Mouse (Mus musculus) CH12.LX (cell line): ENCODE results near the gene Exoc3l4. TPM values are rescaled to one million over a fixed set of nuclear protein-coding genes. Genes with fewer than 3 reads are reported as not detected.

ENCODE experiments used
- DNase-seq: peaks from one replicate; pipeline ENCODE4 v3.0.0-alpha.2; 2013; ENCODE audit errors: extremely low read depth
- H3K27ac ChIP-seq: 2 replicates; pipeline ENCODE4 v1.5.1; 2012; ENCODE audit warnings: low read depth, mild to moderate bottlenecking, control low read depth, moderate library complexity; ENCODE audit not compliant: insufficient read depth
- H3K27me3 ChIP-seq: replicated peaks from 2 replicates; pipeline ENCODE3; 2012; ENCODE audit warnings: inconsistent platforms
- H3K36me3 ChIP-seq, 2 experiments: replicated peaks in 1 of 2; 2 replicates each; pipeline versions ENCODE3 to v1.6.1; 2012; ENCODE audit warnings: inconsistent platforms in 1 of 2, low read length in 1 of 2, mild to moderate bottlenecking in 1 of 2, mixed read lengths in 1 of 2, moderate library complexity in 1 of 2; ENCODE audit not compliant: control insufficient read depth in 1 of 2, insufficient read depth in 1 of 2
- H3K4me1 ChIP-seq, 2 experiments: 2 replicates each; pipeline ENCODE4 v1.6.1; 2012; ENCODE audit warnings: inconsistent platforms in 1 of 2, moderate library complexity in 1 of 2; ENCODE audit not compliant: insufficient read depth in 2 of 2, control insufficient read depth in 1 of 2
- H3K4me2 ChIP-seq: 2 replicates; pipeline ENCODE4 v1.6.1; 2012; ENCODE audit warnings: low read depth, mild to moderate bottlenecking, control low read depth; ENCODE audit not compliant: poor library complexity, insufficient read depth, severe bottlenecking
- H3K4me3 ChIP-seq, 3 experiments: fragments of 150-350 bp in 1 of 3; sonication (generic) in 1 of 3; replicated peaks in 1 of 3; 2 replicates each; pipeline versions ENCODE3 to v1.5.1; 2011 to 2012; ENCODE audit warnings: low read depth in 2 of 3, low read length in 2 of 3, mild to moderate bottlenecking in 2 of 3, moderate library complexity in 2 of 3, control low read depth in 1 of 3, improper control_type of control experiment in 1 of 3, inconsistent platforms in 1 of 3, mixed read lengths in 1 of 3; ENCODE audit not compliant: poor library complexity in 1 of 3
- H3K79me2 ChIP-seq: replicated peaks from 2 replicates; pipeline ENCODE4 v1.6.1; 2012; ENCODE audit warnings: mild to moderate bottlenecking, moderate library complexity; ENCODE audit not compliant: control insufficient read depth, poor library complexity, insufficient read depth, severe bottlenecking; ENCODE audit errors: extremely low read depth
- H3K9ac ChIP-seq: 2 replicates; pipeline ENCODE4 v1.6.1; 2012; ENCODE audit warnings: low read depth, mild to moderate bottlenecking, control low read depth, moderate library complexity; ENCODE audit not compliant: insufficient read depth
- H3K9me3 ChIP-seq: replicated peaks from 2 replicates; pipeline ENCODE3; 2012; ENCODE audit warnings: low read length, inconsistent platforms, mixed read lengths
- BHLHE40 ChIP-seq: IDR thresholded peaks from 2 replicates; pipeline ENCODE4 v1.6.1; 2011; ENCODE audit warnings: mild to moderate bottlenecking, low read depth, low read length, improper control_type of control experiment
- ELF1 ChIP-seq: IDR thresholded peaks from 2 replicates; pipeline ENCODE4 v1.6.1; 2014; ENCODE audit warnings: low read depth, mild to moderate bottlenecking, inconsistent platforms, low read length, improper control_type of control experiment
- GABPA ChIP-seq: IDR thresholded peaks from 2 replicates; pipeline ENCODE4 v1.6.1; 2012; ENCODE audit warnings: low read depth, low read length, improper control_type of control experiment, inconsistent platforms; ENCODE audit not compliant: insufficient replicate concordance
- HCFC1 ChIP-seq: IDR thresholded peaks from 2 replicates; pipeline ENCODE4 v1.6.1; 2012; ENCODE audit warnings: low read depth, mild to moderate bottlenecking, inconsistent platforms, low read length, improper control_type of control experiment
- KAT2A ChIP-seq: IDR thresholded peaks from 2 replicates; pipeline ENCODE4 v1.6.1; 2012; ENCODE audit warnings: low read length, improper control_type of control experiment, inconsistent platforms; ENCODE audit not compliant: insufficient replicate concordance
- MAFK ChIP-seq: IDR thresholded peaks from 2 replicates; pipeline ENCODE4 v1.6.1; 2011; ENCODE audit warnings: low read length, improper control_type of control experiment; ENCODE audit not compliant: insufficient replicate concordance
- MEF2A ChIP-seq: IDR thresholded peaks from 2 replicates; pipeline ENCODE4 v1.6.1; 2014; ENCODE audit warnings: low read depth, mild to moderate bottlenecking, inconsistent platforms, low read length, improper control_type of control experiment, borderline replicate concordance
- NRF1 ChIP-seq: IDR thresholded peaks from 2 replicates; pipeline ENCODE4 v1.6.1; 2014; ENCODE audit warnings: low read depth, mild to moderate bottlenecking, inconsistent platforms, low read length, improper control_type of control experiment, moderate library complexity
- PAX5 ChIP-seq: IDR thresholded peaks from 2 replicates; pipeline ENCODE4 v1.6.1; 2012; ENCODE audit warnings: low read length, inconsistent platforms, mixed read lengths
- RCOR1 ChIP-seq: conservative IDR thresholded peaks from 2 replicates; pipeline ENCODE4 v1.6.1; 2012; ENCODE audit warnings: low read depth, mild to moderate bottlenecking, inconsistent platforms, low read length, improper control_type of control experiment
- SIN3A ChIP-seq: IDR thresholded peaks from 2 replicates; pipeline ENCODE4 v1.6.1; 2012; ENCODE audit warnings: low read length, improper control_type of control experiment, inconsistent platforms
- SMC3 ChIP-seq: IDR thresholded peaks from 2 replicates; pipeline ENCODE4 v1.6.1; 2011; ENCODE audit warnings: low read depth, low read length, improper control_type of control experiment
- UBTF ChIP-seq: IDR thresholded peaks from 2 replicates; pipeline ENCODE4 v1.6.1; 2012; ENCODE audit warnings: low read depth, mild to moderate bottlenecking, inconsistent platforms, low read length, improper control_type of control experiment, moderate library complexity
- ZNF384 ChIP-seq: IDR thresholded peaks from 2 replicates; pipeline ENCODE4 v1.6.1; 2012; ENCODE audit warnings: low read depth, low read length, improper control_type of control experiment, inconsistent platforms
- dilution Hi-C: fragments of 300-500 bp; cut with MboI; formaldehyde crosslinking; loops from 2 replicates; pipeline ENCODE4 v1.14.3; 2020; ENCODE audit warnings: low sequenced_read_pairs; ENCODE audit not compliant: extremely low pct_unique_long_range_greater_than_20kb, extremely low pct_ligation_motif_present
- in situ Hi-C: fragments of 300-500 bp; cut with MboI; formaldehyde crosslinking; loops from 3 replicates; pipeline ENCODE4 v1.14.3; 2019; ENCODE audit warnings: low sequenced_read_pairs, low pct_ligation_motif_present, low pct_unique_long_range_greater_than_20kb, mixed read lengths
- polyA plus RNA-seq: library from polyadenylated mRNA; unstranded; fragments of >175 nt; gene quantifications from 2 replicates; pipeline ENCODE4 v1.2.1, GENCODE M21; 2012; ENCODE audit warnings: low read depth; ENCODE audit not compliant: insufficient read length
- total RNA-seq, 2 experiments: library from RNA; depleted of rRNA; stranded (reverse); fragments of 300-350 nt in 1 of 2; fragments of >200 nt in 1 of 2; gene quantifications; 2 replicates each; pipeline ENCODE4 v1.2.3; 2012 to 2014

Gene Exoc3l4
- total and polyA plus RNA-seq, 3 experiments, result 0.81 to 1.2 (median 0.85) TPM

GRCm38 (mm10) chr12:111440701-111441373 lies 24.0 kb downstream of the Exoc3l4 start:
- Histone ChIP-seq H3K4me3 (no peak overlapping the region), H3K4me1 (peaks cover 24 to 59% of the 10 kb centered on the region in 2 experiments), H3K79me2 (no peaks in the 10 kb centered on the region), H3K9ac (no peak overlapping the region), H3K27me3 (peaks cover 41% of the 10 kb centered on the region), H3K4me2 (no peak overlapping the region), H3K9me3 (peaks cover 9% of the 10 kb centered on the region), H3K36me3 (peaks cover 0 to 2% of the 10 kb centered on the region in 2 experiments), H3K27ac (no peak overlapping the region)
- in situ Hi-C loops (no loop called here), dilution Hi-C loops (no loop called here)
- no peak for DNase-seq
- TF ChIP-seq SMC3 (no peak), PAX5 (no peak), GABPA (no peak)

GRCm38 (mm10) chr12:111441523-111441922 lies 24.7 kb downstream of the Exoc3l4 start:
- Histone ChIP-seq H3K27me3 (peaks cover 44% of the 10 kb centered on the region), H3K4me1 (peaks cover 19 to 52% of the 10 kb centered on the region in 2 experiments), H3K36me3 (peaks cover 0 to 4% of the 10 kb centered on the region in 2 experiments), H3K9me3 (peaks cover 9% of the 10 kb centered on the region), H3K4me2 (no peak overlapping the region), H3K9ac (no peak overlapping the region), H3K4me3 (no peak overlapping the region), H3K27ac (no peak overlapping the region)
- in situ Hi-C loops (no loop called here), dilution Hi-C loops (no loop called here)
- DNase-seq, result no peak
- no peak for TF ChIP-seq MEF2A
- TF ChIP-seq UBTF, result no peak
- no peak for TF ChIP-seq BHLHE40
- TF ChIP-seq PAX5, result no peak
- no peak for TF ChIP-seq MAFK
- TF ChIP-seq ELF1, result no peak
- no peak for TF ChIP-seq KAT2A
- TF ChIP-seq ZNF384, result no peak
- no peak for TF ChIP-seq HCFC1
- TF ChIP-seq GABPA, result no peak
- no peak for TF ChIP-seq SIN3A
- no peak for TF ChIP-seq RCOR1
- no peak for TF ChIP-seq NRF1
- TF ChIP-seq, all 38 proteins: peak for 0
- no peaks in the 10 kb centered on the region for H3K79me2 ChIP-seq
